Mouse (Mus musculus) liver, embryonic 12.5 days (tissue): Measurements from ENCODE around the gene Twist2. TPM values are rescaled to one million over a fixed set of nuclear protein-coding genes. Genes with fewer than 3 reads are reported as not detected.

ENCODE experiments used
- ATAC-seq: fragments of 200-750 bp; cut with Nextera tagmentation; 2 replicates; pipeline ENCODE4 v1.8.0; 2017; ENCODE audit warnings: moderate number of reproducible peaks, mild to moderate bottlenecking, moderate library complexity
- H3K27ac ChIP-seq: fragments of 300-500 bp; sonication (generic); 2 replicates; pipeline ENCODE4 v1.5.1; 2016; ENCODE audit warnings: mild to moderate bottlenecking
- H3K27me3 ChIP-seq: fragments of 300-500 bp; sonication (generic); replicated peaks from 2 replicates; pipeline ENCODE4 v1.6.1; 2016; ENCODE audit warnings: mild to moderate bottlenecking, moderate library complexity
- H3K36me3 ChIP-seq: fragments of 300-500 bp; sonication (generic); 2 replicates; pipeline ENCODE4 v1.6.1; 2016; ENCODE audit warnings: mild to moderate bottlenecking, moderate library complexity
- H3K4me1 ChIP-seq: fragments of 300-500 bp; sonication (generic); 2 replicates; pipeline ENCODE4 v1.6.1; 2016
- H3K4me2 ChIP-seq: fragments of 300-500 bp; sonication (generic); 2 replicates; pipeline ENCODE4 v1.6.1; 2016; ENCODE audit warnings: mild to moderate bottlenecking, moderate library complexity
- H3K4me3 ChIP-seq: fragments of 300-500 bp; sonication (generic); 2 replicates; pipeline ENCODE4 v1.5.1; 2016; ENCODE audit warnings: mild to moderate bottlenecking, moderate library complexity
- H3K9ac ChIP-seq: fragments of 300-500 bp; sonication (generic); 2 replicates; pipeline ENCODE4 v1.6.1; 2016; ENCODE audit warnings: mild to moderate bottlenecking, moderate library complexity
- H3K9me3 ChIP-seq: fragments of 300-500 bp; sonication (generic); replicated peaks from 2 replicates; pipeline ENCODE4 v1.6.1; 2016; ENCODE audit warnings: mild to moderate bottlenecking, moderate library complexity
- WGBS: fragments of 180-500 bp; shearing (Covaris S2); methylation state at CpG from one replicate; pipeline ENCODE4 v1.1.7; 2016; ENCODE audit not compliant: insufficient replicate concordance; 5-methylcytosine and 5-hydroxymethylcytosine counted together
- polyA plus RNA-seq: library from polyadenylated mRNA; unstranded; fragments of >200 nt; fragmentation: Nextera tagmentation; extraction: Ambion mirVana; gene quantifications from 2 replicates; pipeline ENCODE4 v1.2.1, GENCODE M21; 2016

Gene Twist2
- polyA plus RNA-seq, 1 experiment from 2014 or later = 1.0 TPM

GRCm38 (mm10) chr1:91858101-91858790 is 57.0 kb downstream of the Twist2 start:
- no peak for ATAC-seq
- WGBS = 64% methylated on average over 11 of the region's 11 CpGs
- no peak overlapping the region for H3K27ac ChIP-seq

DNA sequence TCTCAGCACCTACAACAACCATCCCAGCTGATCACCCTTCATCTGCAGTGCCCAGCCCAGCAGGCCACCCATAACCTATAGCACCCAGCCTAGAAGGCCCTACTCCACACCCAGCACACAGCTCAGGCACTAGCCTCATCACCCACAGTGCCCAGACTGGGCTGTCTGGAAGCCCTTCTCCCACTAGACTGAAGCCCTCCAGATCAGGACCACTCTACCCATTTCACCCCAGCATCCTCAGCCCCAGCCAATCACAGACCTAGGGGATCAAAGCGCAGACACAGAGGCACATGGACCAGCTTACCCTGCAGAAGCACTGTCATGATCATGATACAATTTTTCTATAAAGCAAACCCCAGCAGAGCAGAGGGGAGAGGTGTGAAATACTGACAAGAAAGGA is 57.6 kb downstream of the Twist2 start:
- H3K27ac ChIP-seq = no peak overlapping the region
- 76% methylated on average over 1 of the region's 1 CpGs for WGBS
- H3K27me3 ChIP-seq = no peaks in the 10 kb centered on the region
- no peak for ATAC-seq
- H3K9ac ChIP-seq = no peak overlapping the region
- no peaks in the 10 kb centered on the region for H3K36me3 ChIP-seq
- no peaks in the 10 kb centered on the region for H3K9me3 ChIP-seq
- H3K4me1 ChIP-seq = peaks cover 8% of the 10 kb centered on the region
- no peak overlapping the region for H3K4me3 ChIP-seq
- H3K4me2 ChIP-seq = no peak overlapping the region

More at GRCm38 (mm10) chr1:91858101-91858790, 57.0 kb downstream of the Twist2 start:
- Histone ChIP-seq H3K27me3 (no peaks in the 10 kb centered on the region), H3K9me3 (no peaks in the 10 kb centered on the region), H3K9ac (no peak overlapping the region), H3K4me3 (no peak overlapping the region), H3K4me1 (peaks cover 8% of the 10 kb centered on the region), H3K36me3 (no peaks in the 10 kb centered on the region), H3K4me2 (no peak overlapping the region)

- no peak overlapping the region for H3K9ac ChIP-seq
- no peak overlapping the region for H3K4me3 ChIP-seq
- 0 out of 2 replicates have a peak, but pooled peaks have one; percentile 13 for ATAC-seq
- H3K9me3 ChIP-seq = no peaks in the 10 kb centered on the region
- no peak overlapping the region for H3K27ac ChIP-seq
- H3K4me1 ChIP-seq = peaks cover 8% of the 10 kb centered on the region
- no peaks in the 10 kb centered on the region for H3K27me3 ChIP-seq
- H3K4me2 ChIP-seq = no peak overlapping the region
- no peaks in the 10 kb centered on the region for H3K36me3 ChIP-seq
- WGBS = 25% methylated on average over 7 of the region's 7 CpGs
These were observed 60.2 kb downstream of the Twist2 start for GRCm38 (mm10) chr1:91861511-91861910.

DNA sequence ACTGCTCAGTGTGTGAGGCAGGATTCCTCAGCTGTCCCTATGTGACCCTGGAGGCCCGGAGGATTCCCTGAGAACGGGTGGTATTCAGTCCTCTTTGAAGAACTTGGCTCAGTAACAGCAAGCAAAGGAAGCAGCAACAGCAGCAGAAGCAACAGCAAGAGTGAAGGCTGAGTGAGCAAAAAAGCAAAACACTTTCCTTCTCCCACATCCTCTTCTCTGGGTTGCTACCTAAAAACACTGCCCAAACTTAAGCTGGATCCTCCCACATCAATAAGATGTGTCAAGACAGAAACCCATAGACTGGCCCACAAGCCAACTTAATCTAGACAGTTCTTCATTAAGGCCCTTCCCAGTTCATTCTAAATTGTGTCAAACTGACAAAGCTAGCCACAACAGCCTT is 64.7 kb downstream of the Twist2 start:
- Histone ChIP-seq H3K4me1 (peaks cover 7% of the 10 kb centered on the region), H3K4me3 (no peak overlapping the region), H3K4me2 (no peak overlapping the region), H3K36me3 (no peaks in the 10 kb centered on the region), H3K9me3 (no peaks in the 10 kb centered on the region), H3K27ac (no peak overlapping the region), H3K27me3 (no peaks in the 10 kb centered on the region), H3K9ac (no peak overlapping the region)
- ATAC-seq = no peak
- WGBS = 67% methylated on average over 2 of the region's 2 CpGs

GRCm38 (mm10) chr1:91871101-91871500 is 69.8 kb downstream of the Twist2 start:
- Histone ChIP-seq H3K27ac (no peak overlapping the region), H3K36me3 (no peaks in the 10 kb centered on the region), H3K4me1 (0 out of 2 replicates have a peak, but pooled peaks cover 4% of the 10 kb centered on the region), H3K9me3 (no peaks in the 10 kb centered on the region), H3K9ac (no peak overlapping the region), H3K27me3 (no peaks in the 10 kb centered on the region; the same call in 1 of the 2 replicates), H3K4me2 (no peak overlapping the region), H3K4me3 (no peak overlapping the region)
- no peak for ATAC-seq
- 44% methylated on average over 6 of the region's 6 CpGs for WGBS

DNA sequence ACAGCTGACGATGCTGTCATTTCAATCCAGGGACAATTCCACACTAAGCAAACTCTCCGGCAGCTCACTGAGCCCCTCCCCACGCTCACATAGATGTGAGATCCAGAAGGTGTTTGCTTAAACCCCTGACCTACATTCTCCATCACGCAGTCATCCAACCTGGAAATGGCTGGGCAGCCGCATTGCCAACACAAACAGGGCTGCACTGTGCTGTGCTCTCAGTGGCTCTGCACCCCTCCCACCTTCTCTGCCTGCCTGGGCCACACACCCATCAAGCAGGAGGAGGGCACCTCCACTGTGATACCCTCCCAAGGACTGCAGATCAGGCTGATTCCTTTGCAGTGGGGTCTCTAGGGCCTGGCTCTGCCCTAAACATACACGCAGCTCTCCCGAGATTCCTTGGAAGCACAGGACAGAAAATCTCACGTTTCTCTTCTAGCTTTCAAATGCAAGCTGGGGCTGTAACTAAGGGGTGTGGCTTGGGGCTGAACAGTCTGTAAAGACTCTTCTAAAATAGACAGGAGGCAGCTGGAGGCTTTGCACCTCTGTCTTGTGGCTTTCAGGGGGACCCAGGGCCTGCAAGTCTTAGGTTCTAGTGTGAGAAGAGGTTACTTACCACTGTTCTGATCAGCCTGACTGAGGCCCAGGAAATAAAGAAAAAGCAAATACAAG is 71.3 kb downstream of the Twist2 start:
- H3K4me3 ChIP-seq = no peak overlapping the region
- H3K27ac ChIP-seq = no peak overlapping the region
- H3K4me1 ChIP-seq = 0 out of 2 replicates have a peak, but pooled peaks cover 4% of the 10 kb centered on the region
- no peak overlapping the region for H3K4me2 ChIP-seq
- H3K9me3 ChIP-seq = no peaks in the 10 kb centered on the region
- no peaks in the 10 kb centered on the region; the same call in 1 of the 2 replicates for H3K27me3 ChIP-seq
- no peak overlapping the region for H3K9ac ChIP-seq
- 49% methylated on average over 8 of the region's 8 CpGs for WGBS
- ATAC-seq = no peak
- no peaks in the 10 kb centered on the region for H3K36me3 ChIP-seq

DNA sequence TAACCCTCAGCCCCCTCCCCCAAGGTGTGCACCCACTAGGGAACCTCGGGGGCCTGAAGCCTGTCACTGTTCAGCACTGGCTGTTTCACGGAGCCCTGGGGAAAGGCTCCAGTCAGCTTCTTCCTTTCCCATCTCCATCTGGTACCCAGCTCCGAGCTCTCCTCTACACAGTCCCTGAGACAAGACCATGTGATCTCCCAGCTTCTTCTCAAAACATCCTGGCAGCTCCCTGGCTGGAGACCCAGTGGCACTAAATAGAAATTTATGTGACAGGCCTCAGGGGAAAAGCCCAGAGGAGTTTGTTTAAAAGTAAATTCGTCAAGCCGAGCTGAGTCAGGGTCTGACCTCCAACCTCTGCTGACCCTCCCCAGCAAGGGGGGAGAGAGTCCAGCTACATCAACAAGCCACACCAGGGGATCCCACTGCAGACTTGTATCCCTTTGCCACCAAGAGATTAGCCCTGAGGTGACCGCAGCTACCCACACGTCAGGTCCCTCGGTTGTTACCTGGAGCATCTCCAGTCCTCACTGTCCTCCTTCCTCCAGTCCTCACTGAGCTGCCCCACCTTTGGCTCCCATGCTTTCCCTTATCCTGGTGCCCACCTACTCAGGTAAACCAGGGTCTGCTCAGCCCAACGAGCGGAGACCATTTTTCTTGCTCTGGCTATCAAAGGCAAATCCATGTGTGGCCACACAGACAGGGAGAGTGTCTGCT is 72.5 kb downstream of the Twist2 start:
- Histone ChIP-seq H3K27me3 (no peaks in the 10 kb centered on the region; the same call in 1 of the 2 replicates), H3K9ac (no peak overlapping the region), H3K9me3 (no peaks in the 10 kb centered on the region), H3K4me2 (no peak overlapping the region), H3K4me3 (no peak overlapping the region), H3K36me3 (no peaks in the 10 kb centered on the region), H3K4me1 (0 out of 2 replicates have a peak, but pooled peaks cover 4% of the 10 kb centered on the region), H3K27ac (no peak overlapping the region)
- no peak for ATAC-seq
- WGBS = 59% methylated on average over 10 of the region's 10 CpGs

GRCm38 (mm10) chr1:91874633-91875032 is 73.4 kb downstream of the Twist2 start:
- Histone ChIP-seq H3K9me3 (no peaks in the 10 kb centered on the region), H3K27ac (no peak overlapping the region), H3K4me2 (no peak overlapping the region), H3K4me3 (no peak overlapping the region), H3K4me1 (0 out of 2 replicates have a peak, but pooled peaks cover 4% of the 10 kb centered on the region), H3K27me3 (no peaks in the 10 kb centered on the region; the same call in 1 of the 2 replicates), H3K9ac (no peak overlapping the region), H3K36me3 (no peaks in the 10 kb centered on the region)
- 6% methylated on average over 2 of the region's 2 CpGs for WGBS
- no peak for ATAC-seq

- Histone ChIP-seq H3K27ac (no peak overlapping the region), H3K4me1 (0 out of 2 replicates have a peak, but pooled peaks cover 4% of the 10 kb centered on the region), H3K36me3 (no peaks in the 10 kb centered on the region), H3K27me3 (no peaks in the 10 kb centered on the region; the same call in 1 of the 2 replicates), H3K4me3 (no peak overlapping the region), H3K4me2 (no peak overlapping the region), H3K9ac (no peak overlapping the region), H3K9me3 (no peaks in the 10 kb centered on the region)
- WGBS = 63% methylated on average over 7 of the region's 7 CpGs
- ATAC-seq = no peak; the same call in 1 of the 2 replicates
These were observed 73.9 kb downstream of the Twist2 start for GRCm38 (mm10) chr1:91875042-91875720.

DNA sequence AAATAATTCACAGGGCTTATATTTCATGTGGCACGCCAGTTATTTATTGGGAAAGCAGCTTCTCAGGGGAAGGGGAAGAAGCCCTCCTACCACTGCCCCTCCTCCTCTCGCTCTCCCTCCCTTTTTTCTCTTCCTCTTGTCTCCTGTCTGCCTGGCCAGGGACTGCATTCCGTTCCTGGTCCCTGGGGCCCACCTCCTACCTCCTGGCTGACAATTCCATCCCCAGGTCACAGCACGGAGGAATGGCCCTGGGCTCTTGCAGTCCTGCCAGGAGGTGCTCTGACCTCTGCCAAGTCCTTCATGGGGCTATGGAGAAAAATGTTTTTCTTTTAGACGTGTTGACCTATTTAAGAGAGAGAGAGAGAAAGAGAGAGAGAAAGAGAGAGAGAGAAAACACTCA is 77.4 kb downstream of the Twist2 start:
- no peaks in the 10 kb centered on the region for H3K9me3 ChIP-seq
- no peaks in the 10 kb centered on the region for H3K4me1 ChIP-seq
- H3K4me2 ChIP-seq = no peak overlapping the region
- H3K9ac ChIP-seq = no peak overlapping the region
- no peaks in the 10 kb centered on the region for H3K36me3 ChIP-seq
- no peaks in the 10 kb centered on the region; the same call in 1 of the 2 replicates for H3K27me3 ChIP-seq
- H3K4me3 ChIP-seq = no peak overlapping the region
- WGBS = 21% methylated on average over 5 of the region's 5 CpGs
- H3K27ac ChIP-seq = no peak overlapping the region
- ATAC-seq = no peak

- Histone ChIP-seq H3K4me3 (no peak overlapping the region), H3K9me3 (no peaks in the 10 kb centered on the region), H3K4me1 (no peaks in the 10 kb centered on the region), H3K27ac (no peak overlapping the region), H3K4me2 (no peak overlapping the region), H3K27me3 (no peaks in the 10 kb centered on the region), H3K9ac (no peak overlapping the region), H3K36me3 (no peaks in the 10 kb centered on the region)
- 71% methylated on average over 12 of the region's 12 CpGs for WGBS
- ATAC-seq = no peak
These were observed 78.9 kb downstream of the Twist2 start for GRCm38 (mm10) chr1:91880156-91880555.
